Mouse (Mus musculus): ENCODE measurements around the gene Il11ra1.
"Not testable (repeated sequence)": the region's sequence is repeated elsewhere in the genome, so short reads cannot be mapped to it uniquely, and the experiment has no call there.

Gene Il11ra1

DNA sequence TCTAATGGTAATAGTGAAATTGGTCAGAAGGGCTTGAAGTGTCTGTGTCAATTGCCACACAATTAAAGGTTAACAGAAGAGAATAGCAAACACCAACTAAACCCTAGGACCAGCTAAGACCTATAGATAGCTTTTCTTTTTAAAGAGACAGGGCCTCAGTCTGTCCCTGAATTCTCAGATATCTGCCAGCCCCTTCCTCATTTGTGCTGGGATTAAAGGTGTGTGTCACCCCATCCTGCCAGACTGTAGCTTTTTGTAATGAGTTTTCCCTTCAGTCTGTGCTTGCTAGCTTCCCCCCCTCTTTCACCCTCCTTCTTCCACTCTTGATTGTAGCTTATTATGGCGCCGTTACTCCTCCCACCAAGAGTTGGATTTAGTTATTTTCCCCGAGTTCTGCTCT, 83.4 kb downstream of the Il11ra1 start:
- not testable (repeated sequence) for DNase-seq

All from cerebellum, postnatal 10 days (tissue).